Mouse (Mus musculus) forelimb bud, embryonic 11.5 days (tissue): Measurements from ENCODE around the gene Ctss.
"Not testable (repeated sequence)": the region's sequence is repeated elsewhere in the genome, so short reads cannot be mapped to it uniquely, and the experiment has no call there.

Experiments
- DNase-seq: peaks from one replicate; pipeline ENCODE4 v3.0.0-alpha.2; 2012; ENCODE audit warnings: low read depth, low spot score

The Ctss gene

DNA sequence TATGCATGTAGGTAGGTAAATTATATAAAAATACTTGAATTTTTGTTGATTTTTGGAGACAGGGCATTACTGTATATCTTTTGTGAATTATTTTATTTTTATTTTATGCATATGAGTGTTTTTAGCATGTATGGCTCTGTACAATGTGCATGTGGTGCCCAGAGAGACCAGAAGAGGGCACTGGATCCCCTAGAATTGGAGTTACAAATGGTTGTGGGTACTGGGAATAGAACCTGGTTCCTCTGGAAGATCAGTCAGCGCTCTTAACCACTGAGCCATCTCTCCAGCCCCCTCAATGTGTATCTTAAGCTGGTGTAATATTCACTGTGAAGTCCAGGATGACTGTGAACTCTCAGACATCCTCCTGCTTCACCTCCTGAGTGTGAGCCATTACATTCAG is 8.3 kb downstream of the Ctss start:
- DNase-seq: no peak

DNA sequence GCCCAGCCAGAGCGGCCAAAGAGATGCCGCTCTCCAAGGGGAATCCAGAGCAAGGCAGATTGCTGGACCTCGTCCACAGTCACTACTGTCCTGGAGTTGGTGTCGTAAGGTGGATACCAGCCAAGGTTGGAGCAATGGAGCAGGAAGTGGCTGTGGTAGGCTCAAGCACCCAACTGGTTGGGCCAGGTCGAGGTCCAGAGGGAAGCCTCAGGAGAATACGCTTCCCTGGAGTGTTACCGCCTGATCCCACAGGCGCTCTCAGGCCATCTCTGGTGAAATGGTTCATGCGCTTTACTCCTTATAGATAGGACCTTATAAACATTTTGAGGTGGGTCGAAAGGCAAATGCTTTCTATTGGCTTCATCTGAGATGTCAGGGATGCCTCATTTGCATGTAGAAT is 12.3 kb downstream of the Ctss start:
- no peak for DNase-seq

DNA sequence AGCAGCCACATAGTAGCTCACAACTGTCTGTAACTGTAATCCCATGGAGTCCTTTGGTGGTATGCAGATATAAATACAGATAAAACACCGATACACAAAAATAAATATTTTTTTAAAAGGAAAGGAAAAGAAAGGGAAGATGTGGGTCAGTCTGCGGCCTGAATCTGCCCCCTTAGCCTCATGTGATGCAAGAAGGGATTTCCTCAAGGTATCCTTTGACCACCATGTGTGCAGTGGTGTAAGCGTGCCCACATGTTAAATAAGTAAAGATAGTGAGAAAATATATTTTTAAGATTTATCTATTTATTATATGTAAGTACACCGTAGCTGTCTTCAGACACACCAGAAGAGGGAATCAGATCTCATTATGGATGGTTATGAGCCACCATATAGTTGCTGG is 13.3 kb downstream of the Ctss start:
- DNase-seq: no peak

DNA sequence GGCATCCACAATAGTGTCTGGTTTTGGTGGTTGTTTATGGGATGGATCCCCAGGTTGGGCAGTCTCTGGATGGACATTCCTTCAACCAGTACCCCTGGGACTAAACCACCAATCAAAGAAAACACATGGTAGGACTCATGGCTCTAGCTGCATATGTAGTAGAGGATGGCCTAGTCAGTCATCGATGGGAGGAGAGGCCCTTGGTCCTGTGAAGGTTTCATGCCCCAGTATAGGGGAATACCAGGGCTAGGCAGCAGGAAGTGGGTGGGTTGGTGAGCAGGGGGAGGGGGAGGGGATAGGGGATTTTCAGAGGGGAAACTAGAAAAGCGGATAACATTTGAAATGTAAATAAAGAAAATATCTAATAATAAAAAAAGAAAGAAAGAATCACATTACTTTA is 14.6 kb downstream of the Ctss start:
- not testable (repeated sequence) for DNase-seq

DNA sequence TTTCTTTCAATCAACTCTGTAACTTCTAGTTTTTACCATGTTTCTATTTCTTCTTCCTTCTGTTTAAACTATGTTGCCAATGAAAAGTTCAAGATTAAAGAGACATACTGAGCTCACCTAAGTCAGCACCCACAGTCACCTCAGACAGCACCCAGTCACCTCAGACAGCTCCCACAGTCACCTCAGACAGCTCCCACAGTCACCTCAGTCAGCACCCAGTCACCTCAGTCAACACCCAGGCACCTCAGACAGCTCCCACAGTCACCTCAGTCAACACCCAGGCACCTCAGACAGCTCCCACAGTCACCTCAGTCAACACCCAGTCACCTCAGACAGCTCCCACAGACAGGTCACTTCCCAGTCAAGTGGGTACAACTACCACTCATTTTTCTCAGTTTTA is 15.6 kb downstream of the Ctss start:
- no peak for DNase-seq

DNA sequence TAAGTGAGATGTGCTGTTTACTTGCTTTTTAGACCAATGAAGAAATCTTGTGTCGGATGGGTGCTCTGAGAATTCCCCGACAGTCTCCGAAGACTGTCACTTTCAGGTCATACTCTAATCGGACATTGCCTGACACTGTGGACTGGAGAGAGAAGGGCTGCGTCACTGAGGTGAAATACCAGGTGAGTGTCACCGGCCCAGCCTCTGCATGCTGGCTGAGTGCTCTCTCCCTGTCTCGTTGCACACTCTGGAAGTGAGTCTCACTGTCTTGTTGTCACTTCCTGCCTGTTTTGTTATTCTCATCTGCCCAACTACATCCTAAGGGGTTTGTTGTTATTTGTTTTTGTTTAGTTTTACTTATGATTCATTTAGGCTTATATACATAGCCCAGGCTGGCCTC is 16.4 kb downstream of the Ctss start:
- no peak for DNase-seq

DNA sequence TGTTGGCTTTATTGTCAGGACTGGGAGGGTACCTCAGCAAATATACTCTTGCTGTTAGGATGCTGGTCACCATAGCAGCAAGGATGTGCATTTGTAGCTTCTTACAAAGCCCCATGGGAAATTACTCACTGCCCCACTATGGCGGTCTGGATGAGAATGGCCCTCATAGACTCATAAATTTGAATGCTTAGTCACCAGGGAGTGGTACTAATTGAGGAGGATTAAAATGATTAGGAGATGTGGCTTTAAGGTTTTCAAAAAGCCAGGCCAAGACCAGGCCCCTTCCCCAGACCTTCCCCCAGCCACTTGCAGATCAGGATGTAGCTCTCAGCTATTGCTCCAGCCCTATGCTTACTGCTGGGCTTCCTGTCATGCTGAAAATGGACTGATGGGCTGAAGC is 23.6 kb downstream of the Ctss start:
- no peak for DNase-seq

DNA sequence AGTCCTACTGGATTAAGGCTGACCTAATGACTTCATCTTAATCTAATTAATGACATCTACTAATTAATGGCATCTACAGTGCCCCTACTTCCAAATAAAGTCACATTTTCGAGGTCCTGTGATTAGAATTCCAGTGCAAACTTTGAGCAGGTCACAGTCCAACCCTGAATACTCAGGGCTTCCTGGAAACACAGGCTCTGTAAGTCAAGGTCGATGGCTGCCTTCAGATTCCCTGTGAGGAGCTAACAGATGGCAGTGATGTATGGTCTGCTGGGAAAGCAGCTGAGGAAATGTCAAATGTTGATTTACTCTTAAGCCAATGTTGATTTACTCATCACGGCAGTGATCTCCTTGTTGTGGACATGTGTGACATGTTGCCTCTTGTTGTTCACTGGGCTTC is 27.4 kb downstream of the Ctss start:
- no peak for DNase-seq

DNA sequence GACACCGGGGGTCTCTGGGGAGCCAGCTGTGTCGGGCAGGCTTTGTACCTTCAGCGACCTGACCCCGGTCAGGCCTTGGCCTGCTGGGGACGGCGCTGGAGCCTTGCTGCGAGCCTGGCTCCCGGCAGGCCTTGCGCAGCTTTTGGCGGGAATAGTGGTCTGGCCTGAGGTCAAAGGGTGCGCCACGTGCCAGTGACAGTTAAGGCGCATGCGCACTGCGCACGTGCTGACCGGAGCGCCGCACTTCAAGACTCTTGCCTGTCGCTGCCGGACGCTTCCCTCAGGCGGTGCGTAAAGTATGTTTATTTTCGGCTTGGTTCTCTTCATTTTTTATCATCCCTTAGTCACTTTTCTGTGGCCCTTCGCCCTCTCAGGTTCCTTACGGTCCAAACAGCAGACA is 32.9 kb downstream of the Ctss start, which contains the start of gene Hormad1:
TSS of gene Hormad1 (plus strand) at position 241 of the 400 bp plus-strand sequence.
- no peak for DNase-seq

DNA sequence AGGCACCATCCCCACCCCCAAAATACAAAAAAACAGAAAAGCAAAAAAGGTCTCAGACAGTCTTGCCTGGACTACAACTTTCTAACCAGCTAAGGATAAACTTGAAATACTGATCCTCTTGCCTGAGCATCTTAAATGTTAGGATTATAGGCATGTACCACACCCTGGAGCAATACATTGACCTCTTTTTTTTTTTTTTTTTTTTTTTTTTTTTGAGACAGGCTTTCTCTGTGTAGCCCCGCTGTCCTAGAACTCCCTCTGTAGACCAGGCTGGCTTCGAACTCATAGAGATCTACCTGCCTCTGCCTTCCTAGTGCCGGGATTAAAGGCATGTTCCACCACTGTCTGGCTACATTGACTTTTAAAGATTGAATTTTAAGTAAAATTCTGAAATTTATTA is 34.2 kb downstream of the Ctss start:
- no peak for DNase-seq

DNA sequence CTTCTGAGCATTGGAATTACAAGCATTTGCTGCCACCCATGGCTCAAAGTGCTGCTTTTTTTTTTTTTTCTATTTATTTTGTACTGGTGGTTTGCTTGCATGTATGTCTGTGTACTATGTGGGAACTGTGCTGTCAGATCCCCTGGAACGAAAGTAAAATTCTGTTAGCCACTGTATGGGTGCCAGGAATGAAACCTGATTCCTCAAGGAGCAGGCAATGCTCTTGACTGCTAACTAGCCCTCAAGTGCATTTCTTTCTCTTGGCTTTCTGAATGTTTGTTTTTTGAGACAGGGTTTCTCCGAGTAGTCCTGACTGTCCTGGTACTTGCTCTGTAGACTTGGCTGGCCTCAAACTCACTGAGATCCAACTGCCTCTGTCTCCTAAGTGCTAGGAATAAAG is 35.2 kb downstream of the Ctss start:
- DNase-seq: no peak

DNA sequence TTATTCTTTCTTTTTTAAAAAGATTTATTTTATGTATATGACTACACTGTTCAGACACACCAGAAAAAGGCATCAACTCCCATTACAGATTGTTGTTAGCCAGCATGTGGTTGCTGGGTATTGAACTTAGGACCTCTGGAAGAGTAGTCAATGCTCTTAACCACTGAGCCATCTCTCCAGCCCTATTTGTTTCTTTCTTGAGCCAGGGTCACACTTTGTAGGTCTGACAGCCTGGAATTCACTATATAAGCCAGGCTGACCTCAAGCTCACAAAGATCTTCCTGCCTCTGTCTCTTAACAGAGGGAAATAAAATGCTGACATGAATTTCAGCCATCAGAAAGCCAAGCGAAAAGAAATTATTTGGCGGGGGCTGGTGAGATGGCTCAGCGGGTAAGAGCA is 43.0 kb downstream of the Ctss start:
- DNase-seq: no peak

DNA sequence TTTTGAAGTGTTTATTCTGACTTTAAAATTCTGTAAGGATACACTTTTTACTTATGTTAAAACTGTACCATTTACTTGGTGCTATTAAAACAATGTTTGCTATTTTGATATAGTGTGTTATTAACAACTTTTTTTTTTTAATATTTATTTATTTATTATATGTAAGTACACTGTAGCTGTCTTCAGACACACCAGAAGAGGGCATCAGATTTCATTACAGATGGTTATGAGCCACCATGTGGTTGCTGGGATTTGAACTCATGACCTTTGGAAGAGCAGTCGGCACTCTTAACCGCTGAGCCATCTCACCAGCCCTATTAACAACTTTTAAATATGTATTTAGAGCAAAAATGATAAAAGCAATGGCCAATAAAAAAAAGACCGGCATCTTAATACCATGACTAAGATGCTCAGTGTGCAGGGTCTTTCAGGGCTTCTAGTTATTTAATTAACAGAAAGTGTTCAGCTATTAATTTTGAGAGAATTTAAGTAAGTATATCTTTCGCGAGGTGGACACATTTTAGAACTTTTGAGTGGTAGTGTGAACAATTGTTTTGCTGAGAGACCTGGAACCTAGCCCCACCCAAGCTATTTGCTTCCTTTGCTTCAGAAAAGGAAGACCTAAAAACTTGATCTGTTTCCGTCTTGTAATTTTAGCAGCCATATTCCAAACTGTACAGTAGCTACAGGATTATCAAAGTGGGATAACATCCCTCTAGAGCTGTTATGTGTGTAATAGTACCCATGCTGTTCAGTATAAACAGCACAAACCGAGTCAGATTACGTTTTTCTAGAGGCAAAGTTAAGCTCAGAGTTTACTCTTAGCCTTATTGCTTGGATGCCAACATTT is 61.4 kb downstream of the Ctss start:
- no peak for DNase-seq

DNA sequence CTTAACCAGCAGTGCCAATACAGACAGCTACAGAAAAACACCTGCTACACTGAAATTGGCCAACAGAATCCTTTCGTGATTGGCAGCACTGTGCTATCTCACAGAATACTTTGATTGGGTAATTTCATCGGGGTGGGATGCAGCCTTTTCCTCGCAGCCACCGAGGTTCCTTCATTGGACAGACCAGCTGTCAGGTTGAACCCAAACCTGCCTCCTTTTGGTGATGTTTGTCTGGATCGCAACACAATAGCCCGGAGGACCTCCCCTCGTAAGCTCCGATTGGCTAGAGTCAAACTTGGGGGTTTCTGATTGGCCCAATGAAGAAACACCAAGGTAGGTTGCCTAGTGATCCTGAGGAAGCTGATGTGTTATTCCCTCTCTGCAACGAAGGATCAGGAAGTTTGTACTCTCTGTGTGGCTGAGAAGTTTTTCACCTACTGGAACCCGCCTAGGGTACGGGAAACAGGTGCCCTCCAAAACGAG is 62.1 kb downstream of the Ctss start, which contains the start of gene Golph3l:
TSS of gene Golph3l (plus strand) at position 331 of the 483 bp plus-strand sequence.
- peak; percentile 97 for DNase-seq

DNA sequence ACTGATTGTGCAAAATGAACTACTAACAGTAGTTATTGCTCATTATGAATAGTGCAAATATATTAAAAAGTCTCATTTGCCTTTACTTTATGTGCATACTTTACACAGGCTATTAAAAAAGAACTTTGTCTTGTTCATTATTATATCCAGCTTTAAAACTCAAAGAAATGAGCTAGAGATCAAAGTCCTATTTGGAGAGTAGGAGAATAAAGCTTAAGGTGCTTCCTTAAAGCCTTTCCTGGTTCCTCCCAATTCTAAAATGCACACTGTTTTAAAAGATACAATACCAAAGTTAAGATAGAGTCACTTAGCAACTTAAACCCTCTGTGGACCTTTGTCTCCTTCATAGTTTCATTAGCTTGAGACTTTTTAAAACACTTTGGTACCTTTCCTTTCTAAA is 72.1 kb downstream of the Ctss start:
- no peak for DNase-seq

DNA sequence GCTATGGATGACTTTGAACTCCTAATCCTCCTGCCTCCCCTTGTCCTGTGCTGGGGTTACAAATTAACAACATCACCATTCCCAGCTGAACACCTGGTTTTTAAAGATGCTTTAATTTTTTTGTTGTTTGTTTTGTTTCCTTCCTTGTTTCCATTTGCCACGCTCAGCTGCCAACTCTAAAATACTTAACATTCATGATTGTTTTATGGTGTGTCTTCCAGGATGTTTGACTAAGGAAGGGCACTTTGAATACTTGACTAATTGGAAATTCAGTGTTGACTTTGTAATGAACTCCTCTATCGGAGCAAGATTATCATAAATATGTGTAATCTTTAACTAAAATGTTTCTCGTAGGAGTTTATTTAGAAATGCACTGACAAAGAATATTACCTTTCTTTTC is 74.7 kb downstream of the Ctss start:
- no peak for DNase-seq
